Mouse (Mus musculus) embryo, embryonic 11 days (tissue): Measurements from ENCODE around the gene Agps.

Source experiments
- DNase-seq: peaks from one replicate; pipeline ENCODE4 v3.0.0-alpha.2; 2015

Gene Agps

DNA sequence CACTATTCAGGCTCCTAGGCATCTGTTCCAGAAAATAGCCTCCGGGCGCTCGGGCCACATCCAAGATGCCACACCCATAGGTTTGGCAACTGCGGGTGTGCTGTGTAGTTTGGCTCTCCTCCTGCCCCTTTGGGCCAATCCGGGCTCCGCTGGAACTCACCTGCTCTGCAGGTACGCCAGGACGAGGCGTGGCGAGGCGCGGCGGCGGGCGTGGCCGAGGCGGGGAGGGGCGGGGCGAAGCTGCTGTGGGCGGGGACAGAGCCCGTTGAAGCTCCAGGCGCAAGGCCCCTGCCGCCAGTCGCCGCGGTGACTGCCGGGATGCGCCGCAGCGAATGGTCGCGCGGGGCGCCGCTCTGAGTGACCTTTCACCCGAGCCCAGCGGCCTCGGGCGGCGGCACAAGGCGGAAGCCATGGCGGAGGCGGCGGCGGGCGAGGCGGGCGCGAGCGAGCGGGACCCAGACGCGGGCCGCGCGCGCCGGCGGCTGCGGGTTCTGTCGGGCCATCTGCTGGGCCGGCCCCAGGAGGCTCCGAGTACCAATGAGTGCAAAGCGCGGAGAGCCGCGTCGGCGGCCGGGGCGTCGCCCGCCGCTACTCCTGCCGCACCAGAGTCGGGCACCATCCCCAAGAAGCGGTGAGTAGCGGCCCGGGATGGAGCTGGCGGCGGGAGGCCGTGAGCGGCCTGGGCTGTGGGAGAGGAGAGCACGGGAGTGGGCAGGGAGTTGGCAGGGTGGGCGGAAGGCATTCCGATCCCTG is at the start of gene Agps:
TSS of gene Agps (plus strand) at position 297 of the 753 bp plus-strand sequence.
- peak; percentile 95 for DNase-seq

DNA sequence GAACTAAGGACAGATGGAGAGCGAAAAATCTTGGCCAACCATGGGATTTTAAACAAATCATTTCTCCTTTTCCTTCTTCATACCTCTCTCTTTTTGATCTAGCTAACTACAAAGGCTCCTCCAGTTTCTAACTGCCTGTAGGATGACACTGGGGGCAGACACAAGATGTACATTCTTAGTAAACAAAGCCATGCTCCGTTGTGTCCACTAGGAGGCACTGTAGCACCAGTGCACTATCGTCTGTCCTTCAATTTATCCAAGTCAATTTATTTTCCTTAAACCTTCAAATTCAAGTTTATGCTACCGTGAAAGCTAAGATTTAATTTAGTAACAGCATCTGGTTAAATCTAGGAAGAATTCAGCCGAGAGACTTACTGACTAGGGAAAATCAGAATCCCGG is 45.9 kb upstream of the Agps start:
- peak; percentile 80 for DNase-seq

DNA sequence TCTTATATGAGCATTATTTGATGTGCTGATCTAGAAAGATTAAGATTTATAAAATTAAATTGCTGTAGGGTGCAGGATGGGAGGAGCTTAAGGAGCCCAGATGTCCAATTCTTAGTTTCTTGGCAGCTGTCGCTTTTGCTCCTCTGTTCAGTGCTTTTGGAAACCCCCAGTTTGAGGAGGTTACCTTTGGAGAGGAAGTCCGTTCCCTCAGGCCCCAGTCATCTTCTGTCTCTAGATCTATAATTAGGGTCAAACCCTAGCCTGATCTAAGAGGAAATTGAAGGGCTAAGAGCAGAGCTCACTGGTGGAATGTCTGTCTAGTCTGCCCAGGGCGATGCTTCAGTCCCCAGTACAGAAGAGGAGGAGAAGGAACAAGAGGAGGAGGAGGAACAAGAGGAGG is 43.5 kb upstream of the Agps start:
- DNase-seq = no peak

DNA sequence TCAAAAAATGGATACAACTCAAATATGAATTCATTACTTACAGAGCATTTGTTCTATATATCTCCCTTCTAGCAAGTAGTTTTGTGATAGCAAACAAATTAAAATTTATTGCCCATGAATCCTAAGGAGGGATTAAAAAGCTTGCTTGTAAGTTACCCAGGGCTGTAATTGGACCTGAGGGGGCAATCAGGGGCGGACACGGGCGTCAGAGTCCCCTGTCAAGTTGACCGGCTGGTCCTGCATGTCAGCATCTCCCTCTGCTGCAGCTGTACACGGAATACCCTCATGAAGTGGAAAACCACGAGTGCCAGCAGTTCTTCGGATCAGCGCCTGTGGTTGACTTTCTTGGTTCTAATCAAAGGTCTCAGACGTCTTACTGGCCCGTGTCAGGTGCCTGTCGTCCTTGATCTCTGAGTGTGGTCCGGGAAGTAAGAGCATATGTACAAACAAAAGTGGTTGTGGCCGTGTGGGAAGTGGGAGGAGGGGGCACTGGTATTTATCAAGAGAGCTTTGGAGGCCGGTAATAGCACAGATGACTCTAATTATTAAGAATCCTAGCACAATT is 41.9 kb upstream of the Agps start:
- DNase-seq = peak; percentile 49

DNA sequence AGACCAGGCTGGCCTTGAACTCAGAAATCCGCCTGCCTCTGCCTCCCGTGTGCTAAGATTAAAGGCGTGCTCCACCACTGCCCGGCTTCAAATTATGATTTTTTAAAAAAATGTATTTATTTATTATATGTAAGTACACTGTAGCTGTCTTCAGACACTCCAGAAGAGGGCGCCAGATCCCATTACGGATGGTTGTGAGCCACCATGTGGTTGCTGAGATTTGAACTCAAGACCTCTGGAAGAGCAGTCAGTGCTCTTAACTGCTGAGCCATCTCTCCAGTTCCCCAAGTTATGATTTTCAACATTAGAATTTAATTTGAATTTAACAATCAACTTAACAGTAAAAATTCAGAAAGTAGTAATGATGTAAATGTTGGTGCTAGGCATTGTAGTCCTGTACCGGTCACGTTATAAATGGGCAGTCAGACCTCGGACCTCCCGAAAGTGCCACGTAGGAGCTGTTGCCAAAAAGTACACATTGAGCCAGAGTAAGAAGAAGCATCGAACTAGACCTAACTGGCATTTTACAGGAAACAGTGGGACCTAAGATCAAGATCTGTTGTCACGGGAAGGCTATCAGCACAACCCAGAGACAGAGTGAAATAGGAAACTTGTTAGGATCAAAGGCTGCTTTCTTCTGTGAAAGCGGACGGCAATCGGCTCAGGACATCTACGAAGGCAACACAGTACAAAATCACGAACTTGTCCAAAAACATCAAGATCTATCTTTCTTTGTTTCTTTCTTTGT is 40.2 kb upstream of the Agps start:
- DNase-seq = no peak

DNA sequence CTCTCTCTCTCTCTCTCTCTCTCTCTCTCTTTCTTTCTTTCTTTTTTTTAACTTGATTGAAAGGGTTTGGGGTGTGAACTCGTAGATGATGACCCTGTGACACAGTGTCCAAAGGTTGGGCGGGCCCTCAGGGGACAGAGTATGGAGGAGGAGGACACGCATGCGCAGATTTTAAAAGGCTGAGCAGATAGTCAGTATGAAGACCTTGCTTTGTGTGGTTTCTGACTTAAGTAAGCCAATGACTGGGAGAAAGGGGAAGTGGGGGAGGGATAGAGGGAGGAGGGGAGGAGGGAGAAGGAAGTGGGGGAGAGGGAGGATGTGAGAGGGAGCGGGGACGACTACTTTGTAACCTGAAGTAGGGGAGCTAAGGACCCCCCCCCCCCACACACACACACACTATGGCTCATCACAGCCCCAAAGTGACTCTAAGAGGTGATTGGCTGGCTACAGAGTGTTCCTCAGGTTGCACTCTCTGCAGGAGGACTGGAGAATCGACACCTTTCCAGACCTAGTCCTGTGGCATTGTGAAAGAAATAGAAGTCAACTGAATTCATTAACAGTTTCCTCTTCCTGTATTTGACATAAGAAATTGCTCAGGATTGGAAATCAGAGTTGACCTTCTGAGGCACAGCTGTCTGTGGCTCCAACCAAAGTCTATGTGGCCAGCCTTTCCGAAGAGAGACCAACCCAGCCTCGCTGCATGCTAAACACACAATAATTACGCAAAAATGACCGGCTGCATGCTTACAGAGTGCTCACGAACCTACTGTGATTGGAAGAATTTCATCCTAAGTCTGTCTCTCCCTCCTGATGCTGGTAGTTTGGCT is 39.4 kb upstream of the Agps start:
- peak; percentile 62 for DNase-seq

DNA sequence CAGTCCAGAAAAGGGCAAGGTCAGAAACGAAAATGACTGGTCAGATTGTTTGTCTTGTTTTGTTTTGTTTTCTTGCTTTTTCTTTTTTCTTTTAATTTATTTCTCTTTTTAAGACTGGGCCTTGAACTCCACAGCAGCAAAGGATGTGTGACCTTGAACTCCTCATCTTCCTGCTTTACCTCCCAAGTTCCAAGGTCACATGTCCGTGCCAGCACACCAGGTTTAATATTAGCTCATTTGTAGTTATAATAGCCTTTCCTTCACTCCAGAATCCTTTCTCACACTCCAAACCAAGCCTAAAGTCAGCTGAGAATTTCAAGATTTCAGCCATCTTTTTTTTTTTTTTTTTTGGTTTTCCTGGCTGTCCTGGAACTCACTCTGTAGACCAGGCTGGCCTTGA is 35.8 kb upstream of the Agps start:
- no peak for DNase-seq

DNA sequence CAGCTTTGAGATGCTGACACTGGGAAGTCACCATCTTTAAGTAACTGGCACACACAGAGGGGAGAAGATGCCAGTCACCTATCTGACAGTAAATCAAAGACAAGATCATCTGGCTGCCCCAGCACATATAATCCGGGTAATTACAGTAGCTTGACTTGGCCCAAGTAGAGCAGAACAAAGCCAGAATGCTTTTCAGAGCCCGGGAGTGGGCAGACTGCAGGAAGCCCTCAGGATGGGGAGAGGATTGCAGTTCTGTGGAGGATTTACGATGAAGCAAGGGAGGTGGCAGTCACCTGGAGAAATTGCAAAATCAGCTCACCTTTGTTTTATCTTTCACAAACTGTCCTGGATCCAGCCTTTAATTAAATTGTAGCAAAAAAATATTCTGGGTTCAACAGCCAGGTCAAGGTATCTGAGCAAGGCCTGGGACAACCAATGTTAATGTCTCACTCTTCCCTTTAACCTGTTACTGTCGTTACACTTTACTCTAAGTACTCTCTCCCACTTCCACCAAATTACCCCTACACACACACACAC is 33.5 kb upstream of the Agps start:
- DNase-seq = no peak

DNA sequence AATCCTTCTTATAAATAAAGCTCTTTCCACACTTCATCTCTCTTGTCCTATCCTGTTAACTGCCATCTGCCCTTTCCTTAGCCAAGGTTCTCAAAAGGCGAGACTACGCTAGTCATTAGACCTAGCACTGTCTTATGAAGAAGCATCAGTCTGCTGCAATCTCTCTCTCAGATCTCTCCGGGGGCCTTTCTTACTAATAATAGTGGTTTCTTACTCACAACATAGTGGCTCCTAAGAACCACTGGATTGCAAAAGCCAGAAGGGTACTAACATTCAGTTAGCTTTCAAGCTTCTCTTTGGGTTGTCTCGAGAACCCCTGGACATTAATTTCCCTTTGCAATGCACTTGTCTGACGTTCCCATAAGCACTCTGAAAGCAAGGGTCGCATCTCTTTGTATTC is 26.2 kb upstream of the Agps start:
- DNase-seq = no peak

DNA sequence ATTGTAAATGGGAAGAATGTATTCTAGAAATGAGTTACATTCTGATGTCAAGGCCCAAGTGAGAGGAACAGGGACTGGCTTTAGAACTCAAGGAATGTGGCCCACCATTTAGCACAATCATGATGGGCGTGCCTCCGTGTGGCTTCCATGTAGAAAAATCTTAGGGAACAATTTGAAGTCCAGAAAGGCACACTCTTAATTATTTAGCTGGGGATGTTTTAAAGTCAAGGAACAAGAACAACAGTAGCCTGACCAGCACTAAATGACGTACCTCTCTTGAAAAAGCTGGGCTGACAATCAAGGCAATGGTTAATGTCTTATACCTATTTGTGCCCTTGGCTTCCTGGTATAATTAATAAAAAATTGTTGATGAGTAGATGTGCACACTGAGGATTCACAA is 25.1 kb upstream of the Agps start:
- DNase-seq = no peak

DNA sequence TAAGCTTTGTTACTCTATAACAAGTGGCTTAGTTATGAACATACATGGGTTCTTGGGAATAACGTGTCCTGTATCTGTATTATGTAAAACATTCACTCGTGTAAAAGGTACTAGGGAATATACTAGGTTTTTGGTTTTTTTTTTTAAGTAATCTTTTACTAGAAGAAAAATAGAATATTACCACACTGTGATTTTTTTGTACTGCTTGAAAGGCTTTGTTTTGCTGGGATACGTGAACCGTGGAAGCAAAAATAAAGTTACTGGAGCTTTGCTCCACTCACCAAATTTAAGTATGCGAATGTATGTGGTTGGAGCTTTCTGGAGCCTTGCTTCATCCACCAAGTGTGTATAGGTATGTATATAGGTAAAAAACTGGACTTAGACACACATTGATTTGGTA is 24.5 kb upstream of the Agps start:
- no peak for DNase-seq

DNA sequence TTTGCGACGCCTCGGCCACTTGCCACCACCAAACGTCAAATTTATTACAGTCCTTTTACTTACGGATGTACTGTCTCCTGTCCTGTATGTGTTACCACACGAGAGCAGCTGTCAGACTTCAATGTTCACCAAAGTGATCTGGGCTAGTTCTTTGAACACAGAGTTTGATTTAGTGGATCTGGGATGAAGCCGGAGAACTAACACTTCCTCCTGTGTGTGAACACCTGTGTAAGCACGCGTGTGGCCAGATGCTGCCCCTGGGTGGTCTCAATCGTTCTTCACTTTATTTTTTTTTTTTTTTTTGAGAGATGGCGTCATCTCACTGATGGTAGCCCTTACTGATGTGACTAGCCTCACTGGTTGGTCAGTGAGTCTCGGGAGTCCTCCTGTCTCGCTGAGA is 17.1 kb upstream of the Agps start:
- peak; percentile 50 for DNase-seq

DNA sequence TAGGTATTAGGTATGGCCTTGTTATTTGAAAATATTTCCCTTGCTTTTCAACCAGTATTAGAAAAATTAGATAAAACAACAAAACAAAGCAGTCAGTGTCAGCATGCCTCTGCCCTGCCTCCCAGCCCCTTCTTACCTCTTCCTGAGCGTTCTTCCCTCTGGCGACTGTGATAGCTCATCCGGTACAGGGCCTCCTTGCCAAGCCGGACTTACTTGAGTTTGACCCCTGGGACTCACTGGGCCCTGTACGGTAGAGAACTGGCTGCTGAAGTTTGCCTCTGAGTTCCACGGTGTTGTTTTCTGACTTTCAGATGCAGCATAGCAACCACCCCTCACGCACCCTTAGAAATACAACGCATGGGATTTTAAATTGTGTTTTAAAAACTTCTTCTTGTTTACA is 16.5 kb upstream of the Agps start:
- DNase-seq = no peak

DNA sequence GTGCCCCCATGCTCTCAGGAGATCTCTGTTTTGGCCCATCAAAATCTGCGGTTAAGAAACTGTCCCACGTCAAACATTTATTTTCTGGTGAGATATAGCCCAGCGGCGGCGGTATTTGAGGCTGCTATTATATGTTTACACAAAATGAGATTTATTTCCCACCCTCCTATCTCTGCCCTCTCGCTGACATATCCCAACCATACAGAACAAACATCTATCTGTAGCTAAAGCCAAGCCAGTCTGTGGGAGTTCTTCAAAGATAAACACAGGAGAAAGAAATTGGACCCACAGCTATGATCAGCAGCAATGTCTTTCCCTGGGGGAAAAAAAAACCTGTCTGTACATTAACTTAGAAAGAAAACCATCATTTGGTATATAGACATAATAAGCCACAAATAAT is 15.3 kb upstream of the Agps start:
- no peak for DNase-seq

DNA sequence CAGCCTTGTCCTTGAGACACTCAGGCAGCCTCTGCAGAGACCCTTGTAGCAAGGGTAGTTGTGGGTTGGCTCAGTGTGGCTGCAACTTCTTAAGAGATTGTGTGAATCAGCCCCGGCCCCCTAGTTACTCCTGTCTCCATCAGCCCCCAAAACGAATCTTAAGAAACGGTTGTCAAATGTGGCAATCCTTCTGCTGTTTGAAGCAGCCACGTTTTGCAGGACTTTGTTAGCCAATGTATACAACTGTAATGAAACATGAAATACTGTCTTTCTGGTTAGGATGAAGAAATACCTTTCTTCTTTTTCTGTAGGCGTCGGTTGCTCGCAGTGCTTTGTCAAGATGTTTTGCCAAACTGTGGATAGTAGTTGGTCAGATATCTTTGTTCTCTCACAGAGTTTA is 13.3 kb upstream of the Agps start:
- DNase-seq = no peak

DNA sequence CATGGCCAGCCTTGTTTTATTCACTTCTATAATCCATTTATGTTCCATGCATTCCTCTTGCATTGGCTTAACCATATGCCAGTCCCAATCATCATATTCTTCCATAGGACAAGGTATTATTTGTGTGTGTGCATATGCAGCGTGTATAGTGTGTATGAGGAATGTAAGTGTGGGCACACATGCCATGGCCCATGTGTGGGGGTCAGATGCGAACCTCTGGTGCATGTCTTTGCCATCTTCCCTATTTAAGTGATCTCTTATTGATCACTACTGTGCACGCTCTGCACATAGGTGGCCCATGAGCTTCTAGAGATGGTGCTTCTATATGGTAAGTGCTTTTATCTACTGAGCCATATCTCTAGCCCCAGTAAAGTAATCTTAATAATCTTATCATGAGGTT is 12.2 kb upstream of the Agps start:
- no peak for DNase-seq

DNA sequence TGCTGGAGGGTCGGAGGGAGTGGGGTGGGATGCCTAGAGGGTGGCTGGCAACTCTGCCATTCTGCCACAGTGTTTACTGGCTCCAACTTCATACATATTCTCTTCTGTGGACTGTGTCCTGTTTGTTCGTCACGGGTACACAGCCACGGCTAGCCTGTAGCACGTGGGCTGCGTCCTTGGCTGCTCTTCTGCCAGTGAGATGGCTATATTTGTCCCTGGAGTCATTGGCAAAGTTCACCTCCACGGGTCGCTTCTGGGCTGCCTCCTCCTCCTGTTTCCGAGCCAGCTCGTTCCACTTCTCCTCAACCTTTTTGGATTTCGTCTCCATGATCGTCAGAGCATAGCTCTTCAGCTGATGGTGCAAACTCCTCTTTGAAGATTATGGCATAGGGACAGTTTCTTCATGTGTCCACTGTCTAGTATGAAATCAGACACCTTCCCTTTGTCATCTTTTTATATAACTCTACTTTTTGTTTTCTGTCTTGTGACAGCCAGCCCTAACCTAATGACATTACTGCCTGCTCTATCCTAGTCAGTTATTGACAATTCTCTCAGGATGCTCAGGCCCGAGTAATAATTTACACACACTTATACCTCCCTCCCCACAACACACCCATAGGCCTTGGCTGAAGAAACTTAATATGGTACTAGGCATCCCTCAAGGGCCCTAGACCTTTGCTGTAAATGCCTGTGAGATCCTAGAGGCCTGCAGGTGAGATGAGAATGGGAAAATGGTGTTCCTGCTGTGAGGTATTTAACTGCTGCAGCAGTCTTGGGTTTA is 9.8 kb upstream of the Agps start:
- no peak for DNase-seq

DNA sequence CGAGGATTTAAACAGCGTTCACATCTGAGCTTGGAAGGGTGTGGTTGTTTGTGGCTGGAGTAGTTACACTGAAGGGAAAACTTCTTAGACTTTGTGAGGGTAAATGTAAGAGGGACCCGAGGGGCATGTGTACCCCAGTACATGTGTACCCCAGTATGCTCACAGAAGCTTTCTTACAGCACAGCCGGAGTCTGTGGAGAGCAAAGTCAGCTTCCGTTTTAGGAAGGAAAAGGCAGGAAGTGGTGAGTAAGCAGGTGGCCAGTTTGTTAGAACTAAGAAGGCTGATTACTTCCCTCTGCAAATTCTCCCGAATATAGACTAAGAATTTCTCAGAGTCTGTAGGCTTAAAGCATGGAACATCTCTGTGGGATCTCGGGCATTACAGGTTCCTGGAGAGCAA is 8.2 kb upstream of the Agps start:
- DNase-seq = no peak

DNA sequence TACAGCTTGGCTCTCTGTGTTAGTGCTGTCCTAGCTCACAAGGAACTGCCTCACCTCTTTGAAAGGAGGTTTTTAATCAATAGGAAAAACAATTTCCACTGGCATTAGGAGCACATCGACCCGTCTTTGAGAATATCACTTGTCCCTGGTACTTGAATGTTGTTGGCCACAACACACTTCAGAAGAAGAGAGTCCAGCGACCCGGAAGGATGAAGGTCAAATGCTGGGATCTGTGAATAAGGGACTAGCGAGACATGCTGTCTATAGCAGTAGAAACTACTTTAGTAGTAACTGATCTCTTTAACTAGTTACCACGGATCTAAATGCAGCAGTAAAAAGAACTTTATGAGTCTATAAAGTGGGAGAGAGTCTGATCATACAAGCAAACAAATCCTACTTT is 7.8 kb upstream of the Agps start:
- DNase-seq = no peak

DNA sequence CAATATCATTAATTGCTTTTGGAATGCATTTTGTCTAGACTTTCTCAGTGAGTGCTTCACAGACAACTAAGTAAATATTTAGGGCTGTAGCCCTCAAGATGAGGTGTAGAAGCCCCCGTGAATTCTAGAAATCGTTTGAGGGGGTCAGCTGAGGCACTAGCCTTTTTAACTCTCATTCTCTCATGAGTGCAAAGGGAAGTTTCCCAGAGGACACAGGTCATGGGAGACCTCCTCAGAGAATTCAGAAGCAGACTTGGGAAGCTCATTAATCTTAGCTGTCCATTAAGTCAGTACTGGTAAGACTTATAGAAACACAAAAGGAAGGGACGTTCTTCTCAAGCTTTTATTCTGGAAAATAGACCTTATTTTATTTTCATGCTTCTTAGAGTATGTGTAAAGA is 7.1 kb upstream of the Agps start:
- DNase-seq = peak; percentile 54

DNA sequence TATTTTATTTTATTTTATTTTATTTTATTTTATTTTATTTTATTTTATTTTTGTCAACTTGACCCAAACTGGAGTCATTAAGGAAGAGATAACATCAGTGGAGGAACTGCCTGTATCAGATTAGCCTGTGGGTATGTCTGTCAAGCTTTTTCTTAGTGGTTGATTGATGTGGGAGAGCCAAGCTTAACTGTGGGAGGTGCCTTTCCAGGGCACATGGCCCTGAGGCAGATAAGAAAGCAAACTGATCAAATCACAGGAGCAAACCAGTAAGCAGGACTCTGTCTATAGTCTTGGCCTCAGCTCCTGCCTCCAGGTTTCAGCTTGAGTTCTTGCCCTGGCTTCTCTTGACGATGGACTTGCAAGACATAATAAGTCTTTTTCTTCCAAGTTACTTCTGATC is 6.4 kb upstream of the Agps start:
- no peak for DNase-seq

DNA sequence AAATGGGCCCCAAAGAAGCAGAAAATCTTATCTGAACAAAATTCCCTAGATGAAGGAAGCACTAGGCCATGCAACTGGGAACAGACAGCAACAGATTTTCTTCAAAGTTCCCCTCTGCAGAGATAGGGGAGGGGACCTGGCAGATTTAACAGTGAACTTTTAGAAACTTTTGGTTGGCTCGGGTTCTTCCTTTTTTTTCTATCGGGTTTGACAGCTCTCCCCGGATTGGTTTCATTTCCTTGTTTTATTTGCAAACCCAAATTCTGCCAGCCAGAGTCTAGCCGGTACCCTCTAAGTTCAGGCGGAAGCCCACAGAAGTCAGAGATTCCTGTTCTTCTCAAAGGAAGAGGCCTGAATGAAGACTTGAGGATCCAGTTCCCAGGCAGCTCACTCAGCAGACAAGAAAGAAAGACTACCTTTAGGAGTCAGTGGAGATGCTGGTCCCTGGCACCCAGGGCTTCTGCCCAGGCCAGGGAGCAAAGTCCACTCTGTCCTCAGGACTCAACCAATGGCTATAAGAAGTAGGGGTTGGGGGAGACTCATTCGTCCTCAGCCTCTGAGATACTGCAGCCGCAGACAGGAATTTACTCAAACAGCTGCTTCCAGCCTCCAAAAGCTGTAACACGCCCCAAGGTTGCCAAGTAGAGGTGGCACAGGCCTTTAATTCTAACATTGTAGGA is 2.9 kb upstream of the Agps start:
- no peak for DNase-seq
